Mouse (Mus musculus): ENCODE data around the gene Slc22a17. TPM values are rescaled to one million over a fixed set of nuclear protein-coding genes. Genes with fewer than 3 reads are reported as not detected.

Gene Slc22a17
- polyA plus RNA-seq, 1 experiment from 2014 or later = 30.2 TPM

DNA sequence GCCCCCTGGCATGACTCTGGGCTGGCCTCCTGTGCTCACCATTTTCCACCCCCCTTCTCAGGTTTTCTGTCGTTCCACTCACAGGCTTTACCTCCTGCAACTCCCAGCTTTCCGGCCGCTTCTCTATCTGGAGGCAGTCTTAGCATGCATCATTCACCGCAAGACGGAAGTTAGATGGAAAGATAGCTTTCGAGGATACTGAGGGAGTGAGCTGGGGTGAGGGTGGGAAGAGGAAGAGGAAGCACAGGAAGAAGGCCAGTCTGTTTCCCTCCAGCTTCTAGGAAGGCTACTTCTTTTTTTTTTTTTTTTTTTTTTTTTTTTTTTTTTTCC, 23.9 kb upstream of the Slc22a17 start:
- Histone ChIP-seq H3K27me3 (replicated peaks) (no peaks in the 10 kb centered on the region), H3K4me1 (replicated peaks) (peaks cover 12% of the 10 kb centered on the region; the same call in 1 of the 2 replicates), H3K27ac (no peak overlapping the region), H3K36me3 (no peaks in the 10 kb centered on the region), H3K9me3 (no peaks in the 10 kb centered on the region), H3K4me2 (replicated peaks) (no peak overlapping the region), H3K4me3 (replicated peaks) (no peak overlapping the region), H3K9ac (no peak overlapping the region)
- 53% methylated on average over 6 of the region's 6 CpGs for WGBS
- ATAC-seq = no peak

GRCm38 (mm10) chr14:54935904-54936830, 23.2 kb upstream of the Slc22a17 start, which contains the start of gene Cmtm5:
Cmtm5 (plus strand) TSS chr14:54936261.
- 48% methylated on average over 8 of the region's 8 CpGs for WGBS
- no peak within 1 kb of the TSS for H3K4me2 ChIP-seq (replicated peaks)
- H3K9me3 ChIP-seq = no peaks in the 10 kb centered on the region
- no peak within 1 kb of the TSS for H3K9ac ChIP-seq
- no peak within 1 kb of the TSS for H3K4me3 ChIP-seq (replicated peaks)
- no peak for ATAC-seq
- peak within 1 kb of the TSS; percentile 56 for H3K27ac ChIP-seq
- no peaks in the 10 kb centered on the region for H3K27me3 ChIP-seq (replicated peaks)
- peaks cover 18% of the 10 kb centered on the region; the same call in 1 of the 2 replicates for H3K4me1 ChIP-seq (replicated peaks)
- no peaks in the 10 kb centered on the region for H3K36me3 ChIP-seq

DNA sequence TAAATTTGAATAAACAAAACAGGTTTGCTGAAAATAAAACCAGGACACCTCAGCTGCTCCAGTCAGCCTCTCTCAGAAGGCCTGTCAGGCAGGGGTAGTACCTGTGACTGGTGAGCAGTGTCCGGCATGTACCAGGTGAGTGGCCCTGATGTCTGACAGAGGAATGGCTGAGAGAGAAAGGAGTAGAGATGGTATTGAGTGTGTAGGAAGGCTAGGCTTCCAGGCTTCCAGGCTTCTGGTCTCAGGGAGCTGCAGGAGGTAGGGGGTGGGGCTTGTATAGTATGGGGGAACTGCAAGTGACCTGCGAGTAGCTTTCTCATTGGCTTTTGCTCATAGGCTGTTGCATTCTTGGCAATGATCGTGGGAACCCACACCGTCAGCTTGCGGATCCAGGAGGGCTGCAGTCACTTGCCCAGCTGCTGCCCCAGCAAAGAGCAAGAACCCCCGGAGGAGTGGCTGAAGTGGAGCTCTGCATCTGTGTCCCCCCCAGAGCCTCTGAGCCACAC, 19.8 kb upstream of the Slc22a17 start, which contains the start of gene Il25:
Il25 (plus strand) TSS at position 51 of the 506 bp plus-strand sequence.
- 38% methylated on average over 6 of the region's 6 CpGs for WGBS
- H3K4me2 ChIP-seq (replicated peaks) = no peak within 1 kb of the TSS
- no peaks in the 10 kb centered on the region for H3K36me3 ChIP-seq
- no peak within 1 kb of the TSS for H3K27ac ChIP-seq
- peak; percentile 33; the same call in 1 of the 2 replicates for ATAC-seq
- peaks cover 20% of the 10 kb centered on the region for H3K4me1 ChIP-seq (replicated peaks)
- no peak within 1 kb of the TSS for H3K9ac ChIP-seq
- no peaks in the 10 kb centered on the region for H3K9me3 ChIP-seq
- no peak within 1 kb of the TSS for H3K4me3 ChIP-seq (replicated peaks)
- H3K27me3 ChIP-seq (replicated peaks) = no peaks in the 10 kb centered on the region

DNA sequence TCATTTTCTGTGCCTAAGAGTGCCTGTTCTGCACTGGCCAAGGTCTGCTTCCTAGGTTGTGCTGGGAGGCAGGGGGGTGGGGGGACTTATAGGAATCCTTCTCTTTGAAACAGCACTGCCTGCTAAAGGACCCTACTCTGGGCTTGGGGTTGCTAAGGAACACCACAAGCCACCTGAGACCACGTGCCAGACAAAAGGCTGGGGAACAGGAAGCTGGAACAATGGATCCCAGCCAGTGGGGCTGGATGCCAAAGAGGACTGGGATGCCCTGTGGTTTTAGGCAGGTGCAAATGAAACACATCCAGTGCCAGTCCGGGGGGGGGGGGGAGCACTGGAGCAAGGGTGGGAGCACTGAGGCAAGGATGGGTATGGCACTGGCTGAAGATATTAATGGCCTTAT, 17.5 kb upstream of the Slc22a17 start:
- Histone ChIP-seq H3K4me3 (replicated peaks) (no peak overlapping the region), H3K27me3 (replicated peaks) (peaks cover 15% of the 10 kb centered on the region; the same call in 1 of the 2 replicates), H3K4me1 (replicated peaks) (peaks cover 26% of the 10 kb centered on the region), H3K4me2 (replicated peaks) (no peak overlapping the region), H3K9me3 (no peaks in the 10 kb centered on the region), H3K36me3 (no peaks in the 10 kb centered on the region), H3K9ac (no peak overlapping the region), H3K27ac (no peak overlapping the region)
- 23% methylated on average over 2 of the region's 2 CpGs for WGBS
- no peak for ATAC-seq

GRCm38 (mm10) chr14:54929801-54930200, 16.9 kb upstream of the Slc22a17 start:
- Histone ChIP-seq H3K4me2 (replicated peaks) (no peak overlapping the region), H3K27me3 (replicated peaks) (peaks cover 15% of the 10 kb centered on the region; the same call in 1 of the 2 replicates), H3K36me3 (no peaks in the 10 kb centered on the region), H3K9me3 (no peaks in the 10 kb centered on the region), H3K4me1 (replicated peaks) (peaks cover 28% of the 10 kb centered on the region), H3K4me3 (replicated peaks) (no peak overlapping the region), H3K9ac (no peak overlapping the region), H3K27ac (no peak overlapping the region)
- WGBS = 65% methylated on average over 5 of the region's 5 CpGs
- ATAC-seq = no peak

- Histone ChIP-seq H3K9ac (peak overlapping the region; percentile 86), H3K27ac (peak overlapping the region; percentile 99), H3K4me1 (replicated peaks) (peaks cover 30% of the 10 kb centered on the region), H3K4me3 (replicated peaks) (peak overlapping the region; percentile 58), H3K9me3 (no peaks in the 10 kb centered on the region), H3K36me3 (no peaks in the 10 kb centered on the region), H3K4me2 (replicated peaks) (peak overlapping the region; percentile 94), H3K27me3 (replicated peaks) (peaks cover 15% of the 10 kb centered on the region; the same call in 1 of the 2 replicates)
- ATAC-seq = no peak
- WGBS = 21% methylated on average over 7 of the region's 7 CpGs
Observed at GRCm38 (mm10) chr14:54927296-54927695, 14.4 kb upstream of the Slc22a17 start.

- Histone ChIP-seq H3K9me3 (no peaks in the 10 kb centered on the region), H3K27ac (peak overlapping the region; percentile 99), H3K27me3 (replicated peaks) (peaks cover 15% of the 10 kb centered on the region; the same call in 1 of the 2 replicates), H3K36me3 (peaks cover 5% of the 10 kb centered on the region; the same call in 1 of the 2 replicates), H3K4me2 (replicated peaks) (peak overlapping the region; percentile 94), H3K4me3 (replicated peaks) (peak overlapping the region; percentile 58), H3K4me1 (replicated peaks) (peaks cover 25% of the 10 kb centered on the region), H3K9ac (peak overlapping the region; percentile 86)
- ATAC-seq = peak; percentile 83
- WGBS = 1% methylated on average over 56 of the region's 58 CpGs
Observed at GRCm38 (mm10) chr14:54926401-54927158, 13.6 kb upstream of the Slc22a17 start.

DNA sequence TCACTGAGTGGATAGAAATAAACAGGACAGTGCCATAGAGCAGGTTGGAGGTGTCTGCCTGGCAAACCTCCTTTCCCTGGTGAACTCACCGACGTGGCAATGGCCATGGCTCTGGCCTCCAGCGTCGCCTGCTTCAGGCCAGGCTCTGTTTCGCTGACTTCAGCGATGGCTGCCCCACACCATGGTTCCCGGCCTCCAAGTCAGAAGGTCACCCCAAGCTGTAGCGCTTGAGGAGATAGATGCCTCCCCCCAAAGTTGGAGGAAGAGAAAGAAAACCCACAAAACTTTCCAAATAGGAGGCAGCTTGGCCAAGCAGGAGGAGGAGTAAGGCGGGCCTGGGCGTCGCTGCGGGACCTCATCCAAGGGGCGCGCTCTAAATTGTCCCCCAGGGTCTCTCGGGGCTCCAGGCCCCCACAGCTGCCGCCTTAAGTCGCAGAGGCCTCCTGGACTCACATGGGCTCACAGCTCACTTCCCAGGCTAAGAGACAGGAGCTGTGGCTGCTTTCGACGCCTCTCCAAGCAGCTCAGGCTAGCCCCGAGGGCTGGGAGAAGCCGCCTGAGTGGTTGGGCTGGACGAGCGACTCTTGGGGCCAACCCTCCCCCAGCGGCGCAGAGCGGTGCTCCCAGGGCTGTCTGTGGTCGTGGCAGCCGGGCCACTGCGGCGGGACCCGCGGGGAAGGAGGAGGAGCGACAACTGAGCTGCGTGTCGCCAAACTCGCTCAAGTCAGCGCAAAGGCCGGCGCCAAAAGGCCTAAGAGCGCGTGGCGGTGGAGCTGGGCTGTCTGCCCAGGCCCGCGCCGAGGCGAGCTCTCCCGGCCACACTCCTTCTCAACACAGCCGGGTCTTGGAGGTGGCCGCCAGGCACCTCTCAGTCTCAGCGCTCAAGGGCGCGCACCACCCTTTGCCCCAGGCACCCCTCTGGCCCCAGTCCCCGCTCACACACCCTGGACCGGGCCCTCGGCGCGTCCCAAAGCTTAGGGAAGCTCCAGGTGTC, 12.7 kb upstream of the Slc22a17 start, which contains the start of gene Efs:
Efs (minus strand) TSS at position 778 of the 994 bp plus-strand sequence.
- Histone ChIP-seq H3K4me1 (replicated peaks) (peaks cover 21% of the 10 kb centered on the region), H3K27ac (peak within 1 kb of the TSS; percentile 99), H3K36me3 (peaks cover 5% of the 10 kb centered on the region; the same call in 1 of the 2 replicates), H3K9ac (peak within 1 kb of the TSS; percentile 86), H3K9me3 (no peaks in the 10 kb centered on the region), H3K4me2 (replicated peaks) (peak within 1 kb of the TSS; percentile 94), H3K27me3 (replicated peaks) (peaks cover 15% of the 10 kb centered on the region; the same call in 1 of the 2 replicates), H3K4me3 (replicated peaks) (peak within 1 kb of the TSS; percentile 58)
- 3% methylated on average over 57 of the region's 57 CpGs for WGBS
- ATAC-seq = peak; percentile 68

DNA sequence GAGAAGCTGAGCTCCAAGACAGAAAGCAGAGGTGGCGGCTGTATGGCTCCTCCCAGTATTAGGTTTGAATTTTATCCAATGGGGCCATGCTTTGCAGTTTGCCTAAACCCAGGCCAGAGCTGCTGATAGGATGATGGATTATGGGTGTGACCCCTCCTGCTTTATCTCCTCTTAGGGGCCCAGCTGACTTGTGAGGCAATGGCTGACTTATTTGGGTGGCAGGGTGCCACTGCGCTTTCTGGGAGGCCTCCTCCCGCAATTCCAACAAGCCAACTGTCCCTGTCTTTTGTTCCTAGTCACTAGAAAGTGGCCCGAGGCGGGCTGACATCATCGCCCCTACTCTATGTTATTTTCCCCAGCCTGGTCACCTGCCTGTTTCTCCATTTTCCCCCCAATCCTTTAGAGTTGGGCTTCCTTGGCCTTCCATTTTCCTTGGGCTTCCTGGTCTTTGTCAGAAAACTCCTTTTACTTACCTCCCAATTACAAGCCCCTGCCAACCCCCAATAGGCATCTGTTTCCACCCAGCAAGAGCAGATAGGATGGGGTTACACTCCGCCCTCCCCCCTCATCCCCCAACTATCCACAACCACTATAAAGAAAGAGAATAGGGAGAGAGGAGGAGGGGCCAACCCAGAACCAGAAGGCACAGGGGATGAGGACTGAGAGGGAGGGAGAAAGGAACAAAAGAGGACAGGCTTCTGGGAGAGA, 11.9 kb upstream of the Slc22a17 start:
- Histone ChIP-seq H3K4me1 (replicated peaks) (peaks cover 21% of the 10 kb centered on the region), H3K9me3 (no peaks in the 10 kb centered on the region), H3K4me3 (replicated peaks) (peak overlapping the region; percentile 58), H3K9ac (peak overlapping the region; percentile 86), H3K27me3 (replicated peaks) (peaks cover 15% of the 10 kb centered on the region; the same call in 1 of the 2 replicates), H3K36me3 (peaks cover 5% of the 10 kb centered on the region; the same call in 1 of the 2 replicates), H3K4me2 (replicated peaks) (peak overlapping the region; percentile 94), H3K27ac (peak overlapping the region; percentile 99)
- ATAC-seq = peak; percentile 50
- WGBS = 20% methylated on average over 7 of the region's 7 CpGs

GRCm38 (mm10) chr14:54920076-54920685, 7.2 kb upstream of the Slc22a17 start:
- Histone ChIP-seq H3K36me3 (peaks cover 13% of the 10 kb centered on the region; the same call in 1 of the 2 replicates), H3K27ac (no peak overlapping the region), H3K9me3 (no peaks in the 10 kb centered on the region), H3K27me3 (replicated peaks) (no peaks in the 10 kb centered on the region), H3K9ac (no peak overlapping the region), H3K4me1 (replicated peaks) (peaks cover 10% of the 10 kb centered on the region), H3K4me3 (replicated peaks) (no peak overlapping the region), H3K4me2 (replicated peaks) (no peak overlapping the region)
- WGBS = 86% methylated on average over 16 of the region's 16 CpGs
- no peak for ATAC-seq

Data from intestine, embryonic 15.5 days (tissue).